Mouse (Mus musculus): ENCODE results near the gene Ccdc8.
A peak's percentile ranks its signal among the peaks of the same experiment; 100 is the strongest.
"Not testable (repeated sequence)": the region's sequence is repeated elsewhere in the genome, so short reads cannot be mapped to it uniquely, and the experiment has no call there.

Ccdc8 gene

GRCm38 (mm10) chr7:16992451-16992807 lies at the start of gene Ccdc8:
TSS of gene Ccdc8 (plus strand) at chr7:16992708.
- DNase-seq (ENCODE audit: low spot score in 2 of 2) = no peak

GRCm38 (mm10) chr7:16942861-16943260 lies 49.6 kb upstream of the Ccdc8 start:
- DNase-seq (ENCODE audit: low spot score in 2 of 2) = no peak

- peak in 1 of 2 experiments; percentile 48 for DNase-seq (ENCODE audit: low spot score in 2 of 2)
Measured at GRCm38 (mm10) chr7:16944061-16944807, 48.3 kb upstream of the Ccdc8 start, which contains the start of gene Pnmal2. TSS of gene Pnmal2 (plus strand) at chr7:16944682.

GRCm38 (mm10) chr7:16944808-16945315 lies 47.6 kb upstream of the Ccdc8 start:
- no peak for DNase-seq (ENCODE audit: low spot score in 2 of 2)

- no peak for DNase-seq (ENCODE audit: low spot score in 2 of 2)
Measured at GRCm38 (mm10) chr7:16945419-16945818, 47.1 kb upstream of the Ccdc8 start.

GRCm38 (mm10) chr7:16946441-16947348 lies 45.8 kb upstream of the Ccdc8 start:
- no peak for DNase-seq (ENCODE audit: low spot score in 2 of 2)

GRCm38 (mm10) chr7:16947349-16947895 lies 45.1 kb upstream of the Ccdc8 start:
- DNase-seq (ENCODE audit: low spot score in 2 of 2) = no peak

GRCm38 (mm10) chr7:16947959-16948361 lies 44.5 kb upstream of the Ccdc8 start:
- no peak for DNase-seq (ENCODE audit: low spot score in 2 of 2)

GRCm38 (mm10) chr7:16948923-16949458 lies 43.5 kb upstream of the Ccdc8 start:
- no peak for DNase-seq (ENCODE audit: low spot score in 2 of 2)

- DNase-seq (ENCODE audit: low spot score in 2 of 2) = peak in 1 of 2 experiments; percentile 51
Measured at GRCm38 (mm10) chr7:16949908-16950841, 42.3 kb upstream of the Ccdc8 start.

- peak; percentile 63 to 78 for DNase-seq (ENCODE audit: low spot score in 2 of 2)
Measured at GRCm38 (mm10) chr7:16950861-16951635, 41.5 kb upstream of the Ccdc8 start.

GRCm38 (mm10) chr7:16953776-16954175 lies 38.7 kb upstream of the Ccdc8 start:
- not testable (repeated sequence) for DNase-seq (ENCODE audit: low spot score in 2 of 2)

- DNase-seq (ENCODE audit: low spot score in 2 of 2) = no peak
Measured at GRCm38 (mm10) chr7:16955712-16956111, 36.8 kb upstream of the Ccdc8 start.

GRCm38 (mm10) chr7:16956410-16957265 lies 35.9 kb upstream of the Ccdc8 start:
- DNase-seq (ENCODE audit: low spot score in 2 of 2) = no peak

- no peak for DNase-seq (ENCODE audit: low spot score in 2 of 2)
Measured at GRCm38 (mm10) chr7:16959539-16960187, 32.8 kb upstream of the Ccdc8 start, which contains the start of gene Pnmal1. TSS of gene Pnmal1 (plus strand) at chr7:16959679.

- DNase-seq (ENCODE audit: low spot score in 2 of 2) = no peak
Measured at GRCm38 (mm10) chr7:16961678-16962077, 30.8 kb upstream of the Ccdc8 start.

GRCm38 (mm10) chr7:16968414-16968813 lies 24.1 kb upstream of the Ccdc8 start:
- DNase-seq (ENCODE audit: low spot score in 2 of 2) = no peak

GRCm38 (mm10) chr7:16971160-16971559 lies 21.3 kb upstream of the Ccdc8 start:
- no peak for DNase-seq (ENCODE audit: low spot score in 2 of 2)

Data from natural killer cell, adult 2 months (primary cell).